Mouse (Mus musculus): ENCODE results near the gene Kansl1l. TPM values are rescaled to one million over a fixed set of nuclear protein-coding genes. Genes with fewer than 3 reads are reported as not detected.

Gene Kansl1l
- polyA plus RNA-seq (2015; fragmentation: Nextera tagmentation; extraction: Ambion mirVana): 20.3 and 22.4 TPM in 2 replicates

DNA sequence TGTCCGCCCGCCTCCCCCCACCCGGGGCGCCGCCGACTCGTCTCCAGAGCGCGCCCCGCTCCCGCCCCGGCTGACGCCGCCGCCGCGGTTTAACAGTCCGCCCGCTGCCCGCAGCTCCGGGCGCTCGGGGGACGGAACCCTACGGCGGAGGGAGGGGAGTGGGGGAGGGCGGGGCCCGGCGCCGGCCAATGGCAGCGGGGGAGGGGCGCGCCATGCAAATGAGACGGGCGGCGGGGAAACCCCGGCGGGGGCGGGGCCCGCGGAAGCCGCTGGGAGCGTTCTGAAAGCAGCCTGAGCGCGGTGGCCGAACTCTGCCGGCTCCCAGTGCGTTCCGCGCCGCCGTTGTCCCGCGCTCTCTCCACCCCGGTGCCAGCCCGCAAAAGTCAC, at the start of gene Kansl1l:
Kansl1l (minus strand) TSS at position 110 of the 387 bp plus-strand sequence.
- peak within 1 kb of the TSS; percentile 98 for H3K27ac ChIP-seq
- WGBS: under 1% methylated on average over 36 of the region's 56 CpGs
- peak within 1 kb of the TSS; percentile 74 for H3K4me3 ChIP-seq

DNA sequence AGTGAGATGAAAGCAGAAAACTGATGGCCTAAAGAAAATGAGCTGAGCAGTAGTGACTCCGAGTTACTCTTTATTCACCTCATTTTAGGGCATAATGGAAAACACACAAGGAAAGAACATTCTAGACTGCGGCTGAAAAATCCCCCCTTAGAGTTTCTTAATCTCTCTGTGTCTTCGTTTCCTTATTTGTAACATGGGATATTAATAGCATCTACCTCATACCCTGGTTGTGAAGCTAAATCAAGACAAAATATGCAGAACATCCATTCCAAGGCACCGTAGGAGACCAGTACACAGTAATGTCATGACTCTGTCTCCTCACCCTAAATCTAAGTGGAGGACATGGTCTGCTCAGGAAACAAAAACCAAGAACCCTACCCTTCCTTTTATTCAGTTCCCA, 48.3 kb upstream of the Kansl1l start:
- Histone ChIP-seq H3K4me3 (no peak overlapping the region), H3K9me3 (no peaks in the 10 kb centered on the region), H3K9ac (no peak overlapping the region), H3K27me3 (no peaks in the 10 kb centered on the region), H3K4me2 (replicated peaks) (no peak overlapping the region), H3K27ac (no peak overlapping the region), H3K36me3 (no peaks in the 10 kb centered on the region), H3K4me1 (peaks cover 9% of the 10 kb centered on the region)
- 84% methylated on average over 4 of the region's 4 CpGs for WGBS
- ATAC-seq (ENCODE audit: low FRiP score, low read depth): no peak

More for the DNA sequence above, at the start of gene Kansl1l:
- peaks cover 6% of the 10 kb centered on the region; the same call in 1 of the 2 replicates for H3K27me3 ChIP-seq
- peaks cover 16% of the 10 kb centered on the region for H3K4me1 ChIP-seq
- peak; percentile 84 for ATAC-seq (ENCODE audit: low FRiP score, low read depth)
- no peaks in the 10 kb centered on the region for H3K36me3 ChIP-seq
- peak within 1 kb of the TSS; percentile 79 for H3K4me2 ChIP-seq (replicated peaks)
- H3K9ac ChIP-seq: peak within 1 kb of the TSS; percentile 92
- H3K9me3 ChIP-seq: no peaks in the 10 kb centered on the region

DNA sequence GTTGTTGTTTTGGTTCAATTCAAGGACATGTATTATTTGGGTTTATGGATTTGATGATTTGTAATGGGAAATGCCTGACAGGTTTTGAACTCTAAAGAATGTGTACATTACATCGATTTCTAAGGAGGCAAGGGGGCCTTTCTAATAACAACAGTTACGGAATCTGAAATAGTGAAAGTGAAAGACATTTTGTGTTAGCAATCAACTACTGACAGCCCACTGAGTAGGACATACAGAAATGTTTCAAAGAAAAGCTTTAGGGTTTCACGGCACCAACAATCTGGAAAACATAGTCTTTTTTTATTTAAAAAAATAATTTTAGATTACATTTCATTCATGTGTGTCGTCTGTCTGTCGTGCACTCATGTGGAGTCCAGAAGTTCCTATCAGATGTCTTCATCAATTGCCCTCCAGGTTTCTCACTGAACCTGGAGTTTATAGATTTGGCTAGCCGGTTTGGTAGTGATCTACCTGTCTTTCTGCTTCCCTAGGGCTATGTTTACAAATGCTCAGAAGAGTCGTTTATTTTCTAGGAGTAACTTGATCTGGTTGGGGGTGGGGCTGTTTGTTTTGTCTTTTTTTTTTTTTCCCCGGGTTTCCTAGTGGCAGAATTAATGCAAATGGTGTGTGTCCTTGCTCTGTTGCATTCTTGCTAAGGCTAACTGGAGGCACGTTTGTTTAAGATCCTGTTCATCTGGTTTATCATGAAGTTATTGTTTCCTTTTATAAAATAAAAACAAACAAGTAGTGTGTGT, 46.6 kb upstream of the Kansl1l start:
- peaks cover 9% of the 10 kb centered on the region for H3K4me1 ChIP-seq
- H3K4me2 ChIP-seq (replicated peaks): peak overlapping the region; percentile 73
- ATAC-seq (ENCODE audit: low FRiP score, low read depth): no peak
- H3K36me3 ChIP-seq: peaks cover 4% of the 10 kb centered on the region
- no peak overlapping the region for H3K9ac ChIP-seq
- peak overlapping the region; percentile 85 for H3K4me3 ChIP-seq
- 11% methylated on average over 9 of the region's 9 CpGs for WGBS
- H3K9me3 ChIP-seq: peaks cover 5% of the 10 kb centered on the region; the same call in 1 of the 2 replicates
- H3K27ac ChIP-seq: no peak overlapping the region
- no peaks in the 10 kb centered on the region for H3K27me3 ChIP-seq

DNA sequence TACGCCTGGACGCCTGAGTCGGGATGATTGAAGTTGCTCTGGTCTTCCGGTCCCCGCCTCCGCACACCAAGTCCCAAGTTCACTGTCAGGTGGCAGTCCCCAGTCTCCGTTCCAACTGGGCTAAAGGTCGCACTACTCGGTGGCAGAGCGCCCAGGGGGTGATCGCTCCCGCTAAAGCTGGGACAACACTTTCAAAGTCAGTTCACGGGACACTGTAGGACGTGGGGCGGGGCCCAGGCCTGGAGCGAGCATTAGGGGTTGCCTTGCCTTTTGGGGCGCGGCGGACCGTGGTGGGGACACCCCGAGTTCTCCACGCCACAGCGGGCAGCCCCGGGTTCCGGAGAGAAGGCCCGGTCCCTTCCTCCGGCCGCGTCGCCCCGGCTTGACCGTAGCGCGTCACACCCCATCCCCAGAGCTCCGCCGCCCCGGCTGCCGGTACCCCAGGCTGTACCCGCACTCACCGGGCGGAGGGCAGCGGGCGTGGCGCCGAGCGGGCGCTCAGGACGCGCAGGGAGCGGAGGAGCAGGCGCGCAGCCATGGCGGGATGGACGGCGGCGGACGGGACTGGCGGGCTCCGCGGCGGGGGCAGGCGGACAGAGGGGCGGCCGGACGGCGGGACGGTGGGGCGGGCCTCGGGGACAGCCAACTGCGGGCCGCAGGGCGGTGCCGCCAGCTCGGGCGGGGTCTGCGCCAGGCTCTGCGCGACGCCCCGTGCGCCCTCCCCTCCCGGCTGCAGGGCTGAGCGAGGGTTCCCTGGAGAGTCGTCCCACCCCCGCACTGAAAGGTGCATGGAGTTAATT, 45.5 kb upstream of the Kansl1l start, which contains the start of gene Acadl:
Acadl (minus strand) TSS at position 566 of the 800 bp plus-strand sequence.
- WGBS: under 1% methylated on average over 76 of the region's 85 CpGs
- peak; percentile 91 for ATAC-seq (ENCODE audit: low FRiP score, low read depth)
- H3K9me3 ChIP-seq: peaks cover 5% of the 10 kb centered on the region; the same call in 1 of the 2 replicates
- H3K4me2 ChIP-seq (replicated peaks): peak within 1 kb of the TSS; percentile 73
- peak within 1 kb of the TSS; percentile 85 for H3K4me3 ChIP-seq
- no peaks in the 10 kb centered on the region for H3K27me3 ChIP-seq
- peak within 1 kb of the TSS; percentile 73 for H3K27ac ChIP-seq
- peaks cover 9% of the 10 kb centered on the region for H3K4me1 ChIP-seq
- peaks cover 14% of the 10 kb centered on the region for H3K36me3 ChIP-seq
- peak within 1 kb of the TSS; percentile 84 for H3K9ac ChIP-seq

DNA sequence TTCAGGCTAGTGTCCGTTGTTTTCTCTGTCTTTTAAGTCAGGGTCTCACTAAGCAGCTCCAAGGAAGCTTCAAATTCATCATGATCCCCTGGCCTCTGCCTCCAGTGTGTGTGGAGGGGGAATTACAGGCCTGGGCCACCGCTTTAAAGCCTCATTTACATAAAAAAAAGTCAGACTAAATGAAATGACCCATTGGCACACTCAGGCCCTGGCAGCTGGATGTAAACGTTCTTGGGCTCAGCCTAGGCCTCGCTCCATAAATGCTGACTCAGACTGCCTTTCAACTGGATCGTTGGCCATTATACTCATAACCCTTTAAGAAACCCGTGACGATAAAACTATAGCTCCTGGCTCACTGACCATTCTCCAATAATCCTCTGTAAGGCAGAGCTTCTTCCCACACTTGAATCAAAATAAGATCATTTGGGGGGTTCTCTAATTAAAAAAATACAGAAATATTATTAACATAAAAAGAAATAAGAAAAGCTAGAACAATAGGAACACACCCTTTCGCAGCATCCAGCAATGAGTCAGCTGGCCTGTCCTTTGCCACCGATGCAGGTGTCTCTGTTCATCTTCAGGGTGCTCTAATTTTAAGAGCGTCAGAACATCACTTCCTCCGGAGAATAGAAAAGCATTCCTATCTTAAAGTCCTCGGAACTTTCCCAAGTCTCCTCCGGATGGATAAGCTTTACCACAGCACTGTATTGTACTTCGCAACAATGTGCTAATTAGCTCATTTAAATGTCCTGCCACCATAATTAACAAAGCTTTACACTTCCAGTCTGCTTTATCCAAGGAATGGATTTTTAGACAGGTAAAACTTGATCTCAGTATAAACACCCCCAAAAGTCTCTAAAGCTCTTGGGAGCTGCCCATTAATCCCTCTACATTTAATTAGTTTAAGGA, 44.7 kb upstream of the Kansl1l start:
- H3K4me3 ChIP-seq: peak overlapping the region; percentile 85
- H3K9ac ChIP-seq: peak overlapping the region; percentile 84
- H3K4me1 ChIP-seq: peaks cover 9% of the 10 kb centered on the region
- no peaks in the 10 kb centered on the region for H3K27me3 ChIP-seq
- WGBS: 25% methylated on average over 14 of the region's 14 CpGs
- H3K4me2 ChIP-seq (replicated peaks): peak overlapping the region; percentile 73
- H3K36me3 ChIP-seq: peaks cover 23% of the 10 kb centered on the region
- peaks cover 5% of the 10 kb centered on the region; the same call in 1 of the 2 replicates for H3K9me3 ChIP-seq
- no peak for ATAC-seq (ENCODE audit: low FRiP score, low read depth)
- no peak overlapping the region for H3K27ac ChIP-seq

DNA sequence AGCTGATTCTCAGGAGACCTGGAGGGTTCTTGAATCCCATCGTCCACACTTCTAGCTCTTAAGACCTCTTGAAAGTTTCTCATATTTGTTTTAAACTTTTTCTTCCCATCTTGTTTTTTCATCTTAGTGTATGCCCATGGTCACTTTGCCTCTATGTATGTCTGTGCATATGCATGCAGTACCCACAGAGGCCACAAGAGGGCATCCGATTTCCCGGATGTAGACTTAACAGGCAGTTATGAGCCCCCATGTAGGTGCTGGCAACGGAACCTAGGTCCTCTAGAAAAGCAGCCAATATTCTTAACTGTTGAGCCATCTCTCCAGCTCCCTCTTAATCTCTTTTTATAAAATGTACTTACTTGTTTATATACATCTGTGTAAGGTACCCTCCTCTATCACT, 30.1 kb upstream of the Kansl1l start:
- no peak for ATAC-seq (ENCODE audit: low FRiP score, low read depth)
- Histone ChIP-seq H3K4me3 (no peak overlapping the region), H3K27ac (no peak overlapping the region), H3K4me2 (replicated peaks) (no peak overlapping the region), H3K27me3 (no peaks in the 10 kb centered on the region), H3K9me3 (peaks cover 7% of the 10 kb centered on the region; the same call in 1 of the 2 replicates), H3K36me3 (peaks cover 71% of the 10 kb centered on the region), H3K4me1 (no peaks in the 10 kb centered on the region), H3K9ac (no peak overlapping the region)
- 95% methylated on average over 4 of the region's 4 CpGs for WGBS

DNA sequence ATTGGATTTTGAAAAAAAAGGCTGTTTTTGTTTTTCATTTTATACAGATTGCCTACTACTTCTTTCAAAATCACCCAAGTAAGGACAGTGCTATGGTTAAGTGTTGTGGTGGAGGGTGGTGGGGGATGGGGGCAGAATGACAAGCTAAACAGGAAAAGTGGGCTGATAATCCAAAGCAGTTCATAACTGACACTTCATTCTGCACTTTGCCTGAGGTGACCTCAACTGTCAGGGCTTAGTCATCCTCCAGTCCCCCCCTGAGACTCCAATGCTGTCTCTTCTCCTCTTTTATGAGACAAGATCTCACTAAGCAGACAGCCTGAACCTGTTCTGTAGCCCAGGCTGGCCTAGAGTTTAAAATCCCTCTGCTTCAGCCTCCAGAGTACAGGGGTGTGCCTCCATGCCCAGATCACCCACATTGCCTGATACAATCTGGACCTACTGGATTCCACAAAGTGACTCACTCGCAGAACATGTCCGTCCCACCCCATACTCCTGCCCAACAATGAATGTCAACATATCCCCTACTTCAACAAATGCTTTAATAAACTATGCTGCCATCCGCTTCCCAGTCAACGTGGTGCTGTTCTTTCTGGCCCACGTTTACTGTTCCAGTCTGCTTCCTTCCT, 28.4 kb upstream of the Kansl1l start:
- Histone ChIP-seq H3K27ac (no peak overlapping the region), H3K36me3 (peaks cover 68% of the 10 kb centered on the region), H3K4me2 (replicated peaks) (no peak overlapping the region), H3K4me1 (no peaks in the 10 kb centered on the region), H3K4me3 (no peak overlapping the region), H3K9me3 (peaks cover 7% of the 10 kb centered on the region; the same call in 1 of the 2 replicates), H3K27me3 (no peaks in the 10 kb centered on the region), H3K9ac (no peak overlapping the region)
- WGBS: 87% methylated on average over 5 of the region's 5 CpGs
- ATAC-seq (ENCODE audit: low FRiP score, low read depth): no peak

DNA sequence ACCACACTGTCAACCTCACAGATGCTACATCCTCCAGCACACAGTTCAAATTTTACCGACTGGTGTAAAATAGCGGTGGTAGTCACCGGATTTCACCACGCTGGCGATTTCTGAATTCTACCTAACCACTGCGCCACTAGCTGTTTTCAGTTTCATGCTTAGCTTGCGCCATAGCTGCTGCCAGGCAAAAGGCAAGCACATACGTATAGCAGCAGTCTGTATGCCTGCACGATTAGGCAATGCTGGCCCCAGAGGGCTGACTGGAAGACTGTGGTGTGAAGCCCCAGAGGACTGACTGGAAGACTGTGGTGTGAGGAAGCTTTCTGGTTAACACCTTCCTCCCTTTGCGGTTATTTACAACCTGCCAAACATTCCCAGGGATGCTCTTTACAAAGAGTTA, 24.6 kb upstream of the Kansl1l start:
- WGBS: 72% methylated on average over 10 of the region's 10 CpGs

DNA sequence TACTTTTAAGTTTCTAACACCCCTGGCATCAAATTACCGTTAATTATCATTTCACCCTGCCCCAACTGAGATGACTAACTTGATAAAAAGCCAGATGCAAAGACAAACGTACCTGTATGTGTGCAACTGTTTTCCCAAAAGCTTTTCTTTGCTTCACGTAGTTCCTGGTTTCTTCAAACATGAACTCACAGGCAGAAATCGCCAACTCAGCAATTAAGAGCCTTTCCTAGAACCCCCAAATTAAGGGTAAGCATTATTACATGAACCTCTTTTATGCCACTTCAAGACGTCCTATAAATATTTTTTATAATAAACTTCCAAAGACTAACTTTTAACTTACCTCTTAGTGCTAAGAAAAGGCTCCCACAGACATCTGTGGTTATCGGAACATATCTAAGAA, 24.1 kb upstream of the Kansl1l start:
- no peak overlapping the region for H3K27ac ChIP-seq
- peaks cover 3% of the 10 kb centered on the region; the same call in 1 of the 2 replicates for H3K4me1 ChIP-seq
- H3K4me2 ChIP-seq (replicated peaks): no peak overlapping the region
- no peak for ATAC-seq (ENCODE audit: low FRiP score, low read depth)
- no peak overlapping the region for H3K9ac ChIP-seq
- H3K36me3 ChIP-seq: peaks cover 35% of the 10 kb centered on the region
- no peaks in the 10 kb centered on the region for H3K27me3 ChIP-seq
- 75% methylated on average over 6 of the region's 6 CpGs for WGBS
- H3K9me3 ChIP-seq: no peaks in the 10 kb centered on the region
- H3K4me3 ChIP-seq: no peak overlapping the region

More for the DNA sequence above, 24.6 kb upstream of the Kansl1l start:
- ATAC-seq (ENCODE audit: low FRiP score, low read depth): no peak
- H3K36me3 ChIP-seq: peaks cover 37% of the 10 kb centered on the region
- H3K27ac ChIP-seq: no peak overlapping the region
- no peak overlapping the region for H3K4me2 ChIP-seq (replicated peaks)
- H3K9ac ChIP-seq: no peak overlapping the region
- H3K4me1 ChIP-seq: peaks cover 3% of the 10 kb centered on the region; the same call in 1 of the 2 replicates
- no peaks in the 10 kb centered on the region for H3K9me3 ChIP-seq
- H3K27me3 ChIP-seq: no peaks in the 10 kb centered on the region
- H3K4me3 ChIP-seq: no peak overlapping the region

DNA sequence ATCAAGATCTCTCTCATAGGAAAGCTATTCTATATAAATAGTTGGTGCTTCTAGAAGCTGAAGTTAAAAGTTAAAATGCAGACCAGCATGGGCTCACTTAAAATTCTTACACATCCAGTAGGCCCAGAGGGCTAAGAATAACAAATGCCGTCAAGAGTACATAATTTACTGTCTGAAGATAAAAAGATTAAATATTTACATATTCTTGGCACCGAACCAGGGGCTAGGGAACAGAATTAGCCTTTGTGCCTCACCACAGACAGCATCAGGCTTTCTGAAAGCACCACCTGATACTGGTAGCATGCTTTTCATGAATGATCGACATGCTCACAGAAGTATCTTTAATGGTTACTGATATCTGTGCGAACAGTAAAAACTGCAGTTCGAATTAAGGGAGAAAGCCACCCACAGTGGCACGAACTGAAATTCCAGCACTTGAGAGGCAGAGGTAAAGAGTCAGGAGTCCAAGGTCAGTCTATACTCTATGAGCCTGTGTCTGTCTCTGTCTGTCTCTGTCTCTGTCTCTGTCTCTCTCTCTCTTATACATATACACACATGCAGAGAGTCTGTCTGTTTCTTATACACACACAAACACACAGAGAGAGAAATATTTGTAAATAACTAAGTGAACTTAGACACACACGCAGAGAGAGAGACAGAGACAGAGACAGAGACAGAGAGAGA, 22.5 kb upstream of the Kansl1l start:
- no peak for ATAC-seq (ENCODE audit: low FRiP score, low read depth)
- no peak overlapping the region for H3K4me2 ChIP-seq (replicated peaks)

More for the DNA sequence above, 22.5 kb upstream of the Kansl1l start:
- H3K27me3 ChIP-seq: no peaks in the 10 kb centered on the region
- H3K9ac ChIP-seq: no peak overlapping the region
- WGBS: 84% methylated on average over 7 of the region's 7 CpGs
- H3K9me3 ChIP-seq: no peaks in the 10 kb centered on the region
- H3K36me3 ChIP-seq: peaks cover 34% of the 10 kb centered on the region
- H3K4me3 ChIP-seq: no peak overlapping the region
- peaks cover 3% of the 10 kb centered on the region; the same call in 1 of the 2 replicates for H3K4me1 ChIP-seq
- H3K27ac ChIP-seq: no peak overlapping the region
